Mouse (Mus musculus) ES-E14 (cell line): Measurements from ENCODE around the gene Rbfox3.

Experiments used
- CHD2 ChIP-seq: IDR thresholded peaks from 2 replicates; pipeline ENCODE4 v1.6.1; 2014; ENCODE audit warnings: mild to moderate bottlenecking, low read depth, low read length, inconsistent platforms
- HCFC1 ChIP-seq: IDR thresholded peaks from 2 replicates; pipeline ENCODE4 v1.6.1; 2012; ENCODE audit warnings: low read length, inconsistent platforms, borderline replicate concordance; ENCODE audit not compliant: insufficient read depth
- MAFK ChIP-seq: IDR thresholded peaks from 2 replicates; pipeline ENCODE4 v1.6.1; 2014; ENCODE audit warnings: mild to moderate bottlenecking, low read depth, low read length, inconsistent platforms; ENCODE audit not compliant: insufficient read depth
- ZC3H11A ChIP-seq: IDR thresholded peaks from 2 replicates; pipeline ENCODE4 v1.6.1; 2012; ENCODE audit warnings: low read depth, mild to moderate bottlenecking, inconsistent platforms, low read length, borderline replicate concordance
- ZNF384 ChIP-seq: IDR thresholded peaks from 2 replicates; pipeline ENCODE4 v1.6.1; 2012; ENCODE audit warnings: low read depth, low read length, inconsistent platforms

GRCm38 (mm10) chr11:118546269-118546668 is 365.1 kb downstream of the Rbfox3 start:
- TF ChIP-seq CHD2 (no peak), ZC3H11A (no peak), HCFC1 (no peak), MAFK (no peak), ZNF384 (no peak)
